Mouse (Mus musculus): ENCODE measurements around the gene Ramp3.
A peak's percentile ranks its signal among the peaks of the same experiment; 100 is the strongest.

Ramp3 gene

GRCm38 (mm10) chr11:6670826-6671225, 12.5 kb downstream of the Ramp3 start:
- DNase-seq (ENCODE audit: low spot score) = no peak

DNA sequence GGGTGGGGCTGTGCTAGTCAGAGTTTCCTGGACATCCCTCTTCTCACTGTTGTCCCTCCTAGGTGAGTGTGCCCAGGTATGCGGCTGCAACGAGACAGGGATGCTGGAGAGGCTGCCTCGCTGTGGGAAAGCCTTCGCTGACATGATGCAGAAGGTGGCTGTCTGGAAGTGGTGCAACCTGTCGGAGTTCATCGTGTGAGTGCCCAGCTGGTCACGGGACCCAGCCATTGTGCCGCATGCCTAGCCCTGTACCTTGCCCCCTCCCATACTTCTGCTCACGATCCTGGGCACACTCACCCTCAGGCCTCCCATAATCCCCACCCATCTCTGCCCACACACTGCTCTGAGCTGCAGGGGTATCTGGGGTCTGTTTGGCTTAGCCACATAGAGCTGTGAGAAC, 16.4 kb downstream of the Ramp3 start:
- DNase-seq (ENCODE audit: low spot score) = no peak

DNA sequence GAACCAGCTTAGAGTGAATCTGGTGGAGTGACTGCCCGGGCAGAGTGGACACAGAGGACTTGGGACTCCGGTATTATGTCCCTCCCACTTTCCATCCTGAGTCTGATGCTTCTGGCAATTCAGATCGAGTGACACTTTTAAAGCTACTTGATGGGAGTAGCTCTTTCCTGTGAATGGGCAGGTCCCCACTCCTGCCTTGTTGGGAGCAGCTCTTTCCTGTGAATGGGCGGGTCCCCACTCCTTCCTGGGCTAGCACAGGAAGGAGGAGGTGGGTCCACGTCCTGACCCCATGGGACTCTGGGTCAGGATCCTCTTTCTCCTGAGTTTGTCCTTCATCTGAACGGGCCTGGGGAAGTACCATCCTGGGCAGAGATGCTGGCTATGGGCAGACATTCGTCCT, 17.1 kb downstream of the Ramp3 start:
- DNase-seq (ENCODE audit: low spot score) = no peak

DNA sequence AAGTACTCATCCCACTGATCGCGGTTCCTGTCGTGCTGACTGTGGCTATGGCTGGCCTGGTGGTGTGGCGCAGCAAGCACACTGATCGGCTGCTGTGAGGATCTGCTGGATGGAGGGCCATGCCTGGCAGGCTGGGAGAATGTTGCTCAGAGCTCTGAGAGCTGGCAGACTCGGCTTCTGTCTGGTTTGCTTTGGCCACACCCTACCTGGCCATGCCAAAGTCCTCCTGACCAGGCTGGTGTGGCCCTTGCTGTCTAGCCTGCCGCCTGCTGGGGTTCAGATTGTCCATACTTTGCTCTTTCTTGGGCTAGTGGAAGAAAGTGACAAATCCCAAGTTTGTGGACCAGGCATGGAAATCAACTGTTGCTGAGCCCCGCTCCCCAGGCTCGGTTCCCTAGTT, 18.3 kb downstream of the Ramp3 start:
- DNase-seq (ENCODE audit: low spot score) = no peak

- DNase-seq (ENCODE audit: low spot score) = no peak
Measured at GRCm38 (mm10) chr11:6677530-6677929, 19.2 kb downstream of the Ramp3 start.

GRCm38 (mm10) chr11:6679694-6680396, 21.5 kb downstream of the Ramp3 start:
- DNase-seq (ENCODE audit: low spot score) = no peak

DNA sequence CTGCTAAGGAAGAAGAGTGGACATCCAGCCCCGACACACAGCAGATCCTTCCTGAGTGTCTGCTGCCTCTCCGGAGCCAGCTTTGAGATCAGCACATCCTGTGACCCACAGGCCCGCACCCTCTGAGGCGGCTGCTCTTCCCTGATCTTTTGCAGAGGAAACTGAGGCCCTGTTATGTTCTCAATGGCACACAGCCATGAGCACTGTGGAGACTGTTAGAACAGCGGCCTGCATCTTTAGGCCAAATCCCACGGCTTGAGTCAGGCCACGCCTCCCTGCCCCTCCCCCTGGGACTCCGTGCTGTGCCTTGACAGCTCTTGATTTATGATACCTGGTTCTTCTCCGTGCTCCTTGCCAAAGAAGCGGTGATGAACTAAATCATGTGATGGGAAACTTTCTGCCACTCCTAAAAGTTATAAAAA, 22.1 kb downstream of the Ramp3 start:
- DNase-seq (ENCODE audit: low spot score) = peak; percentile 44

DNA sequence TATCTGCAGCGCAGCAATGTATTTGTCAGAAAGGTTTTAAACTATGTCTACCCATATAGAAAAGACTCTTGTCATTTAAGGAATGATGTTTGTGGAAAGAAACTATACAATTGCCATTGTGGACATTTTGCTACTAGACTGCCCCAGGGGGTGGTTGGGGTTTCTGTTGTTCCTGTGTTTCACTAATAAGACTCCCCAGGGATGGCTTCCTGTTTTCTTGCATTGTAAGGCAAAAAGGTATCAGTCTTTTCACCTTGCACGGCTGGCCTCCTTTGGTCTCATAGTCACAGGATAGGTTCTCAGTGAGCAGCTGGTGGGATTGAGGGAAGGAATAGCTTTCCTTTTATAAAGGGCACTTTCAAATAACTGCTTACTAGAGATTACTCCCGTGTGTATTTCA, 26.4 kb downstream of the Ramp3 start:
- no peak for DNase-seq (ENCODE audit: low spot score)

GRCm38 (mm10) chr11:6688888-6689287, 30.6 kb downstream of the Ramp3 start:
- DNase-seq (ENCODE audit: low spot score) = no peak

DNA sequence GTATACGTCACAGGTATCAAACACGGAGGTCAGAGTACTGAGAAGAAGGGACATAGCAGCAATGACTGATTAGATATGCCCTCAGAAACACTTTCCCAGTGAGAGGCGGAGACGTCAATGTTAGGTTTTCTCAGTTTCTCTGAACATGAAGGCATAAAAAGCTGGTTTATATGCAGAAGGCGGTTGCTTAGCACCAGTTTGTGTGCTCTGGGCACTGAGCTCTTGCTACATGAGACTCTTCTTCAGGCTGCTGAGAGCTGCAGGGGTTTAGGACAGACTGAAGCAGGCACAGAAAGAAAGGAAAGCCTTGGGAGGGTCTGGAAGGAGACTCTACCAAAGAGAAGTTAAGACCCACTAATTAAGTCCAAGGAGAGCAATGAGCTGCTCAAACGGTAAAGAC, 34.0 kb downstream of the Ramp3 start:
- no peak for DNase-seq (ENCODE audit: low spot score)

- DNase-seq (ENCODE audit: low spot score) = no peak
Measured at GRCm38 (mm10) chr11:6694114-6694513, 35.8 kb downstream of the Ramp3 start.

DNA sequence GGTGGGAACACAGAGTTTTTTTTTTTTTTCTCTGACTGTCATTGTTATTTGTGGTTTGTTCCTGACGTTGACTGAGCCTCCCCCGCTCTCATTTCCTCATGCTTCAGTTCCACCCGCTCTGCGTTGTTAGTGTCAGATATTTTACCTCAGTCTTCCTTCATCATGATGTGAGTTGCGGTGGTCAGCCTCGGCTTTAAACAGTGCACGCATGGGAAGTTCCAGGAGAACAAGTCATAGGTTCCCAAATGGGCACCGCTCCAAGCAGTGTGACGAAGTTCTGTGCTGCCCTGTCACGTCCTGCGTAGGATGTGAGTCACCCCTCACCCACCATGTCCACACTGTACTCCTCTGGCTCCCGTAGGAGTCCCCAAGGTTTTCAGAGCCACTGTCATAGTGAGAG, 36.9 kb downstream of the Ramp3 start:
- DNase-seq (ENCODE audit: low spot score) = peak; percentile 10

DNA sequence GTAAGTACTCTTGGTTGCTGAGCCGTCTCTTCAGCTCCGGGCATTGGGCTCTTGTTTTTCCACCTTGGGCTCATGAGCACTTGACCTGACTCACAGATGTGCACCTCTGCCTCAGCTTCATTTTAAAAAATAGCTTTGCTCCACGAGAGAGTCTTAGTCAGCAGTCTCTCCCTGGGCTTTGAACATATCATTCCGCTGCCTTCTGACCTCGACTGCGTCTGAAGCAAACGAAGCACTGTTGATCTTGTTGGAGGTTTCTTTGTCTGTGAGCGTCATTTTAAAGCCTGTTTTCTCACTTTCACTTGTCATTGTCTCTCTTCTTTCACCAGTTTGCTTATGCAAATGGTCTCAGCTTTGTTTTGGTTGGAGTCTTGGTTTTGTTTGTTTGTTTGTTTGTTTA, 38.2 kb downstream of the Ramp3 start:
- no peak for DNase-seq (ENCODE audit: low spot score)

DNA sequence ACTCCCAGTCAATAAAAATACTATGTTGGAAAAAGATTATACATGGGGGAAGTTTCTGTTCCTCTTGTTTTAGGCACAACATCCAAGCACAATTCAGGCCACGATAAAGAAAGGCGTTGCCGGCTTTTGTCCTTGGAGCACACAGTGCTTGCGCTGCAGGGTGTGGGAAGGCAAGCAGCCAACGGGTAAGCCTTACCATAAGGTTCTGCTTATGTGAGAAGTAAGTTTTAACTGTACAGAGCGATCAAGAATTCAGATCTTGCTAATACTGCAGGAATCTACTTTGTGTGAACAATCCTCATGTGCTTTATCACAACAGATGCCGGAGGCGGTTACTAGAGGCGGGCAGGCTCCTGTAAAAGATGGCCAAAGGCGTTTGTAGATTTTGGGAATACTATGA, 39.4 kb downstream of the Ramp3 start:
- DNase-seq (ENCODE audit: low spot score) = no peak

- no peak for DNase-seq (ENCODE audit: low spot score)
Measured at GRCm38 (mm10) chr11:6698281-6698680, 40.0 kb downstream of the Ramp3 start.

- DNase-seq (ENCODE audit: low spot score) = no peak
Measured at GRCm38 (mm10) chr11:6702258-6702657, 43.9 kb downstream of the Ramp3 start.

GRCm38 (mm10) chr11:6704851-6705250, 46.5 kb downstream of the Ramp3 start:
- DNase-seq (ENCODE audit: low spot score) = no peak

DNA sequence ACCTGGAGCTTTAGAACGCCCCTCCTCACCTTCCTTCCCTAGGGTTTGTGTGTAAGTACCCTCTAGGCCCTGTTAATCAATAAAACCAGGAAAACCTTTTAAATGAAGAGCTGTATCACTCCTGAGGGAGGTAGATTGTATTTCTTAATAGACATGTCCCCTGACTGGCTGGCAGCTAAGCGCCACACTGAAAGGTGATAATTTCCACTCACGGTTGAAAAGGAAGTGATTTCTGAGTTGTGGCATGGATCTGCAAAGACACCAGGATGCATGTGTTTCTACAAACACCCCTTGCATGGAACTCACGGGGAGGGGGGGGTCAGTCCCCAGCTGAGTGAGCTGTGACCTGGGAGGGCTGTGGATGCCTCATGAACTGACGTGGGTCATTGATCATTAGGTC, 47.2 kb downstream of the Ramp3 start:
- no peak for DNase-seq (ENCODE audit: low spot score)

DNA sequence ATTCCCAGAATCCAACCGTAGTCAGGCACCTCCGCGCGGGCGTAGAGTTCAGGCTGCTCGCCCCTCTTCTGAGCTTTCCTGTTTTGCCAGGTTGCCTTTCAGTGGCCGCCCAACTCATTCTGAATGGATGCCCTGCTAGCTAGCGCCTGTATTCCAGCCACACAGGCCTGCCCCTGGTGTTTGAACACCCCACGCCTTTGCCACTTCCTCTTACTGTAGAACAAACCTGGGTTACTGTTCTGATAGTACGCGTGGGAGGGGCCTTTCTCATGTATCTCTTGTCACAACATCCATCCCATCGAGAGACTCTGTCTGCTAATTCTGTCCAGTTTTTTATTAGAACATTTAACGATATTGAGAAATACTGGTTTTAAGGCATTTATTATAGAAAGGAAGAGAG, 48.5 kb downstream of the Ramp3 start:
- no peak for DNase-seq (ENCODE audit: low spot score)

DNA sequence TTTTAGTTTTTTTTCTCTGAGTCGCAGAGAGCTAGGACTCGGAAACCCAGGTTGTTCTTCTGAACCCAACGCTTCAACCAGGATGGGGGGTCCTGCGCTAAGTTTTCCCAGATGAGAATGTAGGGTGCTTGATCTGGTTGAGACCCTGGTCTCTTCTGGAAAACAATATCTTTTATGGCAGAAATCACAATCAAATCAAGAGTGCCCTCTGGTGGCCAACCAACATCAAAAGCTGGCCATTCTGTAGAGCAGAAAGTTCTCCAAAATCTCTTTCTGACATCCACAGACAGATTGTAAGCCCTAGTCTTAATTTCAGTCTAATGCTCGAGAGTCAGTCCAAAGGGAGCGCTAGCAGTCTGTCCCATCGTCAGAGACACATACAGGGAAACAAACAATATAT, 50.1 kb downstream of the Ramp3 start:
- no peak for DNase-seq (ENCODE audit: low spot score)

DNA sequence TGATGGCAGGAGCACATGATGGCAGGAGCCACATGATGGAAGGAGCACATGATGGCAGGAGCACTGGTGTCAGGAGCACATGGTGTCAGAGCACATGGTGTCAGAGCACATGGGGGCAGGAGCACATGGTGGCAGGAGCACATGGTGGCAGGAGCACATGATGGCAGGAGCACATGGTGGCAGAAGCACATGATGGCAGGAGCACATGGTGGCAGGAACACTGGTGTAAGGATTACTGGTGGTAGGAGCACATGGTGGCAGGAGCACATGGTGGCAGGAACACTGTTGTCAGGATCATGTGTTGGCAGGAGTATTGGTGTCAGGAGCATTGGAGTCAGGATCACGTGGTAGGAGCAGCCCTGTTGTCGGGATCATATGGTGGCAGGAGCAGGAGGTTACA, 52.1 kb downstream of the Ramp3 start:
- peak; percentile 5 for DNase-seq (ENCODE audit: low spot score)

DNA sequence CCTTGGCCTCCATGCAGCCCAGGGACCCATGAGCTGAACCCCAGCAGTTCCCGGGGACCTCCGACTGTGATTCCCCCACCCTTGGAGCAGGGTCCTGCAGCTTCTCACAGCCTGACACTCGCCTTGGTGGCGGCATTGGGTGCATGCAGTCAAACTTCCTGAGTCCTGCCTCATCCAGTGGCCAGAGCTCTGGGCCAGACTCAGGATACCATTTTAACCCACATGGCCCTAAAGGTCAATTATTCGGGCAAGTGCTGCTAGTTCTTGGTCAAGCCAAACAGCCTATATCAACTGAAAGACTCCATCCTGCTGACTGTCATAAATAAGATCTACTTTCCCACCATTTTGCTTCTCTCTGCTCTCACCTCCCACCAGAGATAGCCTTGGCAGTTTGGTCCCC, 62.4 kb downstream of the Ramp3 start:
- DNase-seq (ENCODE audit: low spot score) = no peak

- no peak for DNase-seq (ENCODE audit: low spot score)
Measured at GRCm38 (mm10) chr11:6726921-6727320, 68.6 kb downstream of the Ramp3 start.

All from adipocyte (in vitro differentiated cells).